Mouse (Mus musculus): ENCODE measurements around the gene Gm45716.

- TF ChIP-seq CTCF (IDR thresholded peaks at IDR 0.05; ENCODE audit: borderline replicate concordance, insufficient read depth, low read depth, low read length) (no peak), POLR2A (IDR thresholded peaks at IDR 0.05; ENCODE audit: borderline replicate concordance, insufficient read depth, low read length) (no peak)
Observed at GRCm38 (mm10) chr11:90146086-90146860, 41.2 kb upstream of the Gm45716 start.
